Mouse (Mus musculus): ENCODE measurements around the gene Gm28635.

The Gm28635 gene

DNA sequence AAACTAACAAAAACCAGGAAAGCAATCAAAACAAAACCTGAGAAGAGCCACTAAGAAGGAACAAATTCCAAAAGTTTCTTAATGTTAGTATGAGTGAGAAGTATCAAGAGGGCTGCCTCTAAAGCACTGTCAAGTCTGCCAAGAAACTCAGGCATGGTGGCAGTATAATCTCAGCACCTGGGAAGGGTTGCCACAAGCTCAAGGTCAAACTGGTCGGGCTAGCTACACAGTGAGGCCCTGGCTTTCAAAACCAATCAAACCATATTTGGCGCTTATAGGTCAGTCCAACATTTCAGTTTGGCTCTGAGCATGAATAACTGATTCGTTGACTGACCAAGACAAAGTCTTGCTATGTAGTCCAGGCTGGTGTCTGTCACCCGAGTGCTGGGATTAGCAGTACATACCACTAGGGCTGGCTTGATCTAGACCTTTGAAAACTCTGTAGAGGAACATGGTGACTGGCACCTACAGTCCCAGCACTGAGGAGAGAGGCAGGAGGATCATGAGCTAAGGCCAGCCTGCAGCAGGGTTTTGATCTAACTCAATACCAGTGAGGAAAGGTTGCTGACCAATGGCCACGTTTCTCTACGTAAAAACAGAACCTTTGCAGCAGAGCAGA lies 78.5 kb downstream of the Gm28635 start:
- in situ Hi-C loops (cut with MseI, MboI), result no loop called here

GRCm38 (mm10) chr2:84597123-84597522 lies 80.7 kb downstream of the Gm28635 start:
- in situ Hi-C loops (cut with MseI, MboI), result no loop called here

- in situ Hi-C loops (cut with MseI, MboI), result no loop called here
Measured at GRCm38 (mm10) chr2:84592801-84593200, 85.0 kb downstream of the Gm28635 start.

GRCm38 (mm10) chr2:84585700-84586099 lies 92.1 kb downstream of the Gm28635 start:
- in situ Hi-C loops (cut with MseI, MboI), result loop anchor here in 1 of 2 experiments (10.0 kb wide), 1 partner anchor 131 kb away; no protein-coding TSS in a partner anchor

- in situ Hi-C loops (cut with MseI, MboI), result loop anchor here in 1 of 2 experiments (10.0 kb wide), 1 partner anchor 127 kb away; no protein-coding TSS in a partner anchor
Measured at GRCm38 (mm10) chr2:84582286-84582685, 95.6 kb downstream of the Gm28635 start.

DNA sequence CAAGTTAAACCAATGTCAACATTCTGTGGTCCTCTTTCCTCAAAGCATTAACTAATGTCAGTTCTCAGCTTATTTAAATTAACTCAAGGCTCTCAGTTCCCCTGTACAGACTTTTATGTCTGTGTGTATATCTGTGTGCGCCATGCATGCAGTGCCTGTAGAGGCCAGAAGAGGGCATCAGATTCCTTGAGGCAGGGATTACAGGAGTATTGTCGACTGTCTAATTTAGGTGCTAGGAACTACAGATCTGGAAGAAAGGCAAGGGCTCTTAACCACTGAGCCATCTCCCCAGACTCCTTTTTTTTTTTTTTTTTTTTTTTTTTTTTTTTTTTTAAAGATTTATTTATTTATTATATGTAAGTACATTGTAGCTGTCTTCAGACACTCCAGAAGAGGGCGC lies 96.6 kb downstream of the Gm28635 start:
- in situ Hi-C loops (cut with MseI, MboI), result loop anchor here in 1 of 2 experiments (10.0 kb wide), 1 partner anchor 126 kb away; no protein-coding TSS in a partner anchor

DNA sequence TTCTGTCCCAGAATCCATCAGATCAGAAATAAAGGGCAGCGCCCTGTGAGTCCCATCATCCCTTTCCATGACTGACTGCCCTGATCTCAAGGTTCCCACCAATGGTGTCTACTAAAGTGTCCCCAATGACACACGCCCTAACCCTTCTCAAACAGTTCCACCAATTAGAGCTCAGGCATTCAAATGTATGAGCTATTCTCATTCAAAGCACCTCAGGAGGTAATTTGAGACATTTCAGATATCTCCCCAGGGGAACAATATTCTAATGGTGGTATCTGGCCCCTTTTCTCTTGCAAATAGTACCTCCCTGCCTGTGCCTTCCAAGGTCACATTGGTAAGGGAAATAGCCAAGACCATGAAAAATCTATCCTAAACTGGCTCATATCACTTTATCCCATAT lies 98.5 kb downstream of the Gm28635 start:
- in situ Hi-C loops (cut with MseI, MboI), result no loop called here

GRCm38 (mm10) chr2:84574130-84574529 lies 103.7 kb downstream of the Gm28635 start:
- in situ Hi-C loops (cut with MseI, MboI), result no loop called here

DNA sequence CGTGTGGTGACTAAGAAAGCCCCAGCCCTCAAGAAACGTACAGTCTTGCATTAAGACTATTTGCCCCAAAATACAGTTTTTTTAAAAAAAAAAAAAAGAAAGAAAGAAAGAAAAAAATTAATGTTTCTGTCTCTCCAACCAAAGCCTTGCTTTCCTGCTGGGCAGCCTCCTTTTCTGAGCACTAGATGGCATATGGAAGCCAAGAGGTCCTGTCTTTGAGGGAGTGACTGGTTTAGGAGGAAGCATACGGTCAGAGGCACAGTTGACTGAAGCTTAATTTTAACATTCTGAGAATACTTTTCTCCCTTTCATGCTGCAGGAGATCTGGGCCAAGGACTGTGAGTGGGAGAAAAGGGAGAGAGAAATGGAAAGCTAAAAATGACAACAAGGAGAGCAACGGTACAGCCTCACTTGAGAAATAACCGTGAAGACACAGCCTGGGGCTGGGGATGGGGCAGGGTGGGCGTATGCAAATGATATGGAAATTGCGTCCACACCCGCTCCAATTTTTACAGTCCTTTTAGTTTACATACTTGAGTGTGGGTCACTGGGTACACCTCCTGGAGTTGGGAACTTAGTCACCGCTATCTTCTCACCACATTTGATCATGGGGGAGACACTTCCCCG lies 120.8 kb downstream of the Gm28635 start:
- in situ Hi-C loops (cut with MseI, MboI), result no loop called here

Data from mouse trophoblast stem cell (cell line).